In the genomic region with DNA sequence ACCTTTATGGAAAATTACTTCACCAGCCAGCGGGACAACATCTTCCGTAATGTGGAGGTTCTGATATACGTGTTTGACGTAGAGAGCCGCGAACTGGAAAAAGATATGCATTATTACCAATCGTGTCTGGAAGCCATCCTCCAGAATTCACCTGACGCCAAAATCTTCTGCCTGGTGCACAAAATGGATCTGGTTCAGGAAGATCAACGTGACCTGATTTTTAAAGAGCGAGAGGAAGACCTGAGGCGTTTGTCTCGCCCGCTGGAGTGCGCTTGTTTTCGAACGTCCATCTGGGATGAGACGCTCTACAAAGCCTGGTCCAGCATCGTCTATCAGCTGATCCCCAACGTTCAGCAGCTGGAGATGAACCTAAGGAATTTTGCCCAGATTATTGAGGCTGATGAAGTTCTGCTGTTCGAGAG, we compare ENCODE assay signal across 8 mouse cellular contexts. TPM values are rescaled to one million over a fixed set of nuclear protein-coding genes. Genes with fewer than 3 reads are reported as not detected.
DNase-seq lines count a peak whose midpoint lies in the region; ATAC-seq and TF ChIP-seq lines count a peak whose summit lies in the region.

No protein-coding gene starts in this region.

- H3K9me3 ChIP-seq in hindbrain, postnatal 0 days (ENCODE audit: low read length), result no peaks in the 10 kb centered on the region
- no peaks in the 10 kb centered on the region for H3K9me3 ChIP-seq in neural tube, embryonic 12.5 days

- no peak for TF ChIP-seq CTCF in layer of hippocampus, adult 2 months (conservative IDR thresholded peaks at IDR 0.05)
- no peak for TF ChIP-seq CTCF in embryonic fibroblast, embryonic 13.5 days (IDR thresholded peaks at IDR 0.05; ENCODE audit: borderline replicate concordance, insufficient read depth, low read length)
- TF ChIP-seq CTCF in hindbrain, postnatal 0 days (IDR thresholded peaks at IDR 0.05; ENCODE audit: low read depth), result no peak
- no peak for TF ChIP-seq CTCF in liver, adult 2 months (IDR thresholded peaks at IDR 0.05; ENCODE audit: low read depth, low read length)

- under 1% methylated on average over 20 of the region's 20 CpGs for whole genome bisulfite sequencing in hindbrain, postnatal 0 days
- under 1% methylated on average over 20 of the region's 20 CpGs for WGBS in liver, adult 2 months
- under 1% methylated on average over 20 of the region's 20 CpGs for WGBS in neural tube, embryonic 12.5 days

- ATAC-seq in hindbrain, postnatal 0 days, result 0 out of 2 replicates have a peak, but pooled peaks have one; percentile 5
- no peak for ATAC-seq in neural tube, embryonic 12.5 days (ENCODE audit: low FRiP score, low read depth)

- H3K79me2 ChIP-seq in liver, adult 2 months (ENCODE audit: control insufficient read depth, insufficient read depth, low read length), result peaks cover 14% of the 10 kb centered on the region; the same call in 1 of the 2 replicates

- no peaks in the 10 kb centered on the region for H3K36me3 ChIP-seq in hindbrain, postnatal 0 days (ENCODE audit: insufficient read depth, low read length)
- H3K36me3 ChIP-seq in liver, adult 2 months (ENCODE audit: control insufficient read depth, insufficient read depth, low read length), result no peaks in the 10 kb centered on the region
- H3K36me3 ChIP-seq in neural tube, embryonic 12.5 days, result peaks cover 8% of the 10 kb centered on the region; the same call in 1 of the 2 replicates

- H3K4me1 ChIP-seq in embryonic fibroblast, embryonic 13.5 days (ENCODE audit: control insufficient read depth, insufficient read depth, low read length), result peaks cover 4% of the 10 kb centered on the region
- H3K4me1 ChIP-seq in hindbrain, postnatal 0 days (ENCODE audit: insufficient read depth, low read length), result peaks cover 13% of the 10 kb centered on the region; the same call in 1 of the 2 replicates
- peaks cover 11% of the 10 kb centered on the region for H3K4me1 ChIP-seq in liver, adult 2 months (ENCODE audit: control insufficient read depth, insufficient read depth, low read length)
- peaks cover 20% of the 10 kb centered on the region for H3K4me1 ChIP-seq in neural tube, embryonic 12.5 days

- peak; percentile 25 to 39 for DNase-seq in layer of hippocampus, adult 2 months (ENCODE audit: low spot score in 2 of 2)
- no peak for DNase-seq in layer of hippocampus, adult 11-12 months (ENCODE audit: low spot score)
- peak; percentile 53 for DNase-seq in MN1 (ENCODE audit: low spot score)
- DNase-seq in hindbrain, postnatal 0 days (ENCODE audit: low spot score), result peak; percentile 73
- peak; percentile 35 for DNase-seq in liver, adult 2 months (ENCODE audit: extremely low read depth, low read depth, low spot score)
- no peak for DNase-seq in spleen, adult 18-20 months

- H3K27ac ChIP-seq in layer of hippocampus, adult 2 months, result peak overlapping the region; percentile 99
- H3K27ac ChIP-seq in embryonic fibroblast, embryonic 13.5 days (ENCODE audit: insufficient read depth, low read length), result peak overlapping the region; percentile 89
- H3K27ac ChIP-seq in hindbrain, postnatal 0 days, result peak overlapping the region; percentile 99
- peak overlapping the region; percentile 46 for H3K27ac ChIP-seq in liver, adult 2 months (replicated peaks; ENCODE audit: insufficient read depth, low read depth, low read length)
- H3K27ac ChIP-seq in neural tube, embryonic 12.5 days, result peak overlapping the region; percentile 97; the same call in 1 of the 2 replicates

- no peak for TF ChIP-seq POLR2A in embryonic fibroblast, embryonic 13.5 days (IDR thresholded peaks at IDR 0.05; ENCODE audit: low read depth, low read length)
- TF ChIP-seq POLR2A in liver, adult 2 months (IDR thresholded peaks at IDR 0.05; ENCODE audit: extremely low read depth, insufficient read depth, low read length), result no peak

- no peaks in the 10 kb centered on the region for H3K27me3 ChIP-seq in hindbrain, postnatal 0 days (ENCODE audit: insufficient read depth, low read length)
- no peaks in the 10 kb centered on the region for H3K27me3 ChIP-seq in liver, adult 2 months (ENCODE audit: control insufficient read depth, insufficient read depth, low read length)
- H3K27me3 ChIP-seq in neural tube, embryonic 12.5 days (replicated peaks), result no peaks in the 10 kb centered on the region

- peak overlapping the region; percentile 98 for H3K9ac ChIP-seq in hindbrain, postnatal 0 days (replicated peaks; ENCODE audit: low read length)
- H3K9ac ChIP-seq in liver, adult 2 months (ENCODE audit: low read depth, low read length), result peak overlapping the region; percentile 88
- H3K9ac ChIP-seq in neural tube, embryonic 12.5 days, result peak overlapping the region; percentile 93

- H3K4me2 ChIP-seq in hindbrain, postnatal 0 days (ENCODE audit: low read depth, low read length), result peak overlapping the region; percentile 85
- H3K4me2 ChIP-seq in neural tube, embryonic 12.5 days (replicated peaks), result peak overlapping the region; percentile 90

- peak overlapping the region; percentile 99 for H3K4me3 ChIP-seq in layer of hippocampus, adult 2 months
- peak overlapping the region; percentile 86 for H3K4me3 ChIP-seq in embryonic fibroblast, embryonic 13.5 days (ENCODE audit: insufficient read depth, low read length)
- H3K4me3 ChIP-seq in hindbrain, postnatal 0 days (ENCODE audit: low read length), result peak overlapping the region; percentile 93
- peak overlapping the region; percentile 83 for H3K4me3 ChIP-seq in liver, adult 2 months (ENCODE audit: insufficient read depth, low read depth, low read length)
- H3K4me3 ChIP-seq in neural tube, embryonic 12.5 days, result peak overlapping the region; percentile 82

RNA-seq across cellular contexts. Expression of gene Rraga, which starts 0.7 kb away (rescaled TPM):
- 100 to 1,000 TPM; 129 to 143 TPM for total RNA-seq in layer of hippocampus, adult 2 months (2021)
- 148 and 161 TPM in 2 replicates for polyA plus RNA-seq in embryonic fibroblast, embryonic 13.5 days (2011; ENCODE audit: insufficient read length, low read depth, missing spikeins)
- 31.3 and 31.5 TPM in 2 replicates for total RNA-seq in hindbrain, postnatal 0 days (2014; rRNA removed)
- 135 and 143 TPM in 2 replicates for polyA plus RNA-seq in hindbrain, postnatal 0 days (2015; fragmentation: Nextera tagmentation; extraction: Ambion mirVana)
- total RNA-seq in liver, adult 2 months (2014; rRNA removed), result 18.8 and 21.3 TPM in 2 replicates
- 20.9 and 22.2 TPM in 2 replicates for polyA plus RNA-seq in liver, adult 2 months (2012; rRNA removed)
- 79.3 and 85.5 TPM in 2 replicates for polyA plus RNA-seq in neural tube, embryonic 12.5 days (2016; fragmentation: Nextera tagmentation; extraction: Ambion mirVana)

RNA-seq across cellular contexts. Expression of gene Saxo1, which starts 18.0 kb away (rescaled TPM):
- not detected for total RNA-seq in layer of hippocampus, adult 2 months (2021)
- not detected in 2 replicates for polyA plus RNA-seq in embryonic fibroblast, embryonic 13.5 days (2011; ENCODE audit: insufficient read length, low read depth, missing spikeins)
- total RNA-seq in hindbrain, postnatal 0 days (2014; rRNA removed), result not detected in 2 replicates
- polyA plus RNA-seq in hindbrain, postnatal 0 days (2015; fragmentation: Nextera tagmentation; extraction: Ambion mirVana), result not detected in 2 replicates
- total RNA-seq in liver, adult 2 months (2014; rRNA removed), result not detected in 2 replicates
- polyA plus RNA-seq in liver, adult 2 months (2012; rRNA removed), result not detected in 2 replicates
- polyA plus RNA-seq in neural tube, embryonic 12.5 days (2016; fragmentation: Nextera tagmentation; extraction: Ambion mirVana), result not detected in 2 replicates

RNA-seq across cellular contexts. Expression of gene Haus6, which starts 35.7 kb away (rescaled TPM):
- total RNA-seq in layer of hippocampus, adult 2 months (2021), result 1 to 10 TPM; 8.2 to 9.3 TPM
- 16.4 and 18.7 TPM in 2 replicates for polyA plus RNA-seq in embryonic fibroblast, embryonic 13.5 days (2011; ENCODE audit: insufficient read length, low read depth, missing spikeins)
- total RNA-seq in hindbrain, postnatal 0 days (2014; rRNA removed), result 3.6 and 15.2 TPM in 2 replicates
- polyA plus RNA-seq in hindbrain, postnatal 0 days (2015; fragmentation: Nextera tagmentation; extraction: Ambion mirVana), result 5.1 and 6.3 TPM in 2 replicates
- 2.3 and 2.7 TPM in 2 replicates for total RNA-seq in liver, adult 2 months (2014; rRNA removed)
- 1.1 and 2.1 TPM in 2 replicates for polyA plus RNA-seq in liver, adult 2 months (2012; rRNA removed)
- polyA plus RNA-seq in neural tube, embryonic 12.5 days (2016; fragmentation: Nextera tagmentation; extraction: Ambion mirVana), result 17.2 and 18.2 TPM in 2 replicates

Comparison
In these comparisons a context has a peak if more than half of its experiments do, and no peak if none do; other contexts are left out.
1. DNase-seq: peak in layer of hippocampus, adult 2 months (2 of 2), MN1 (single experiment), hindbrain, postnatal 0 days (single experiment) and liver, adult 2 months (single experiment); none in layer of hippocampus, adult 11-12 months (single experiment) and spleen, adult 18-20 months (0 of 2).
2. H3K27ac ChIP-seq: peak in every context shown above with its lines; median percentile 99 in layer of hippocampus, adult 2 months; 99 in hindbrain, postnatal 0 days; 97 in neural tube, embryonic 12.5 days; 89 in embryonic fibroblast, embryonic 13.5 days; 46 in liver, adult 2 months.
3. Peak in every context shown above with its lines, with median percentiles within 50 percentile points of each other: H3K4me3 ChIP-seq and H3K9ac ChIP-seq.